Mouse (Mus musculus): ENCODE results near the gene Cdkn1b. TPM values are rescaled to one million over a fixed set of nuclear protein-coding genes. Genes with fewer than 3 reads are reported as not detected.

Cdkn1b gene
- total and polyA plus RNA-seq, 3 experiments: 15.0 to 42.0 (median 35.9) TPM

DNA sequence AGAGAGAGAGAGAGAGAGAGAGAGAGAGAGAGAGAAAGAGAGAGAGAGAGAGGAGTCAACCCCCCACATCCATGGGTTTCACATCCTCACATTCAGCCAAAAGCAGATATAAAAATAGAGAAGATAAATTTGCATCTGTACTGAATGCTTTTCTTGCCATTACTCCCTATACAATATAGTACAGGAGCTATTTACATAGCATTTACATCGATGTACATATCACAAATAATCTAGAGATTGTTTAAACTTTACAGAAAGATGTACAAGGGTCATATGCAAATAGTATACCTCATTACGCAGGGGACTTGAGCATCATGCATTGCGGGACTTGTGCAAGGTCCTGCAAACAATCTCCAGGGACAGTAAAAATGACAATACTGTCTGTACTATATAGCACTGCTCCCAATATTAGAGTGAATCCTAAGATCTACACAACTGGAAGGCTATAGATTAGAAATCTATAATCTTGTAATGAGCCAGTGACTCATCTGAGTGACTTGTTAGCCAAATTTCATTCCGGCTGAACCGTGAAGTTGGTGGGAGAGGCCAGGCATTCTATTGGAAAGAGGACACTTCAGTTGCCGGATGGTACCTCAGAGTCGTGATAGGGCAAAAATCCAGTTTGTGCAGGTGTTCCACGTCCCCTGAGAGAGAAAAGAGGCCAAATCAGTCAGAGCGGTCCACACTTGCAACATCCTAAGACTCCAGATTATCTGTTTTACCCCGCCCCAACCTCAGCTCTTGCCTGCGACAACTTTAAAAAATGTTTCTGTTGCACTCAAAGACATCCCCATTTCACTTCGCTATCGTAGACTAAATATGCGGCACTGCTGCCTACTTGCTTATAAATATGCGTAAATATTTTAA lies 23.4 kb upstream of the Cdkn1b start:
- Histone ChIP-seq H3K27me3 (ENCODE audit: control insufficient read depth, insufficient read depth, low read length) (no peaks in the 10 kb centered on the region), H3K27ac (peak overlapping the region; percentile 99)
- 38% methylated on average over 15 of the region's 15 CpGs for WGBS

DNA sequence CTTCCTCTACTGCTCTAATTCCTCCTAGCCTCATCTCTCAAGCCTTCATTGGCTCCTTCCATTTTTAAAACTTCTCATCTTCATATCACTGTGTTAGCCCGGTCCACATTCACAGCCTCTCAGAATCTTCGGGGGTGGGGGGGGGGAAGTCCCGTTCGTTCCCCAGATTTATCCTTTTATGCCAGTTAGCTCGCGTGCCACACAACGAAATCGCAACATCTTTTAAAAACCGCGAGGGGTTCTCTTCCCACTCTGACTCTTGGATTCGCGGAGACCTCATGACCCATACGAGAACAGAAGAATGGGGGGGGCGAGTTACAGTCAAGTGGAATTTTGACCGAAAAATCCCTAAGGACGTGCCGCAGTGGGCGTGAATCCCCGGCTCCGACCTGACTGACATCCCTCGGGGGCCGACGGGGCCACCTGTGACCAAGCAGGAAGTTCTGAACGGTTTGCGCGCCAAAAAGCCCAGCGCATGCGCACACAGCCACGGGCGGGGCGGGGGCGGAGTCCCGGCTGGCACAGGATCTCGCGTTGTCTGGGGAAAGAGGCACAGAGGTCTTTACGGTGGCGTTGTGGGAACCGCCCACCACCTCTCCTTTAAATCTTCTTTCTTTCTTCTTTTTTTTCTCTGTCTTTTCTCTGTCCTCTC lies 22.6 kb upstream of the Cdkn1b start:
- TF ChIP-seq EP300 (IDR thresholded peaks at IDR 0.05; ENCODE audit: insufficient read depth, low read depth, low read length) (0 out of 2 replicates have a peak, but pooled peaks have one; percentile 40), CTCF (IDR thresholded peaks at IDR 0.05) (no peak), POLR2A (IDR thresholded peaks at IDR 0.05; ENCODE audit: insufficient read depth, low read depth, low read length) (peak; percentile 97)
- WGBS: under 1% methylated on average over 38 of the region's 38 CpGs
- peak; percentile 97 to 99 for DNase-seq

More for the DNA sequence above, 23.4 kb upstream of the Cdkn1b start:
- no peaks in the 10 kb centered on the region for H3K36me3 ChIP-seq (ENCODE audit: control insufficient read depth, insufficient read depth, low read length)
- no peaks in the 10 kb centered on the region for H3K4me1 ChIP-seq (ENCODE audit: control insufficient read depth, insufficient read depth, low read length)
- peak overlapping the region; percentile 69; the same call in 1 of the 2 replicates for H3K9ac ChIP-seq (ENCODE audit: low read depth, low read length)
- intact Hi-C loops (cut with DNase I): loop anchor here (1.0 kb wide), 1 partner anchor 62 kb away; no protein-coding TSS in a partner anchor
- TF ChIP-seq EP300 (IDR thresholded peaks at IDR 0.05; ENCODE audit: insufficient read depth, low read depth, low read length) (no peak), POLR2A (IDR thresholded peaks at IDR 0.05; ENCODE audit: insufficient read depth, low read depth, low read length) (no peak), CTCF (IDR thresholded peaks at IDR 0.05) (no peak)
- peak overlapping the region; percentile 77; the same call in 1 of the 2 replicates for H3K4me3 ChIP-seq
- no peaks in the 10 kb centered on the region for H3K79me2 ChIP-seq (replicated peaks; ENCODE audit: control insufficient read depth, insufficient read depth, low read length)
- no peak for DNase-seq

DNA sequence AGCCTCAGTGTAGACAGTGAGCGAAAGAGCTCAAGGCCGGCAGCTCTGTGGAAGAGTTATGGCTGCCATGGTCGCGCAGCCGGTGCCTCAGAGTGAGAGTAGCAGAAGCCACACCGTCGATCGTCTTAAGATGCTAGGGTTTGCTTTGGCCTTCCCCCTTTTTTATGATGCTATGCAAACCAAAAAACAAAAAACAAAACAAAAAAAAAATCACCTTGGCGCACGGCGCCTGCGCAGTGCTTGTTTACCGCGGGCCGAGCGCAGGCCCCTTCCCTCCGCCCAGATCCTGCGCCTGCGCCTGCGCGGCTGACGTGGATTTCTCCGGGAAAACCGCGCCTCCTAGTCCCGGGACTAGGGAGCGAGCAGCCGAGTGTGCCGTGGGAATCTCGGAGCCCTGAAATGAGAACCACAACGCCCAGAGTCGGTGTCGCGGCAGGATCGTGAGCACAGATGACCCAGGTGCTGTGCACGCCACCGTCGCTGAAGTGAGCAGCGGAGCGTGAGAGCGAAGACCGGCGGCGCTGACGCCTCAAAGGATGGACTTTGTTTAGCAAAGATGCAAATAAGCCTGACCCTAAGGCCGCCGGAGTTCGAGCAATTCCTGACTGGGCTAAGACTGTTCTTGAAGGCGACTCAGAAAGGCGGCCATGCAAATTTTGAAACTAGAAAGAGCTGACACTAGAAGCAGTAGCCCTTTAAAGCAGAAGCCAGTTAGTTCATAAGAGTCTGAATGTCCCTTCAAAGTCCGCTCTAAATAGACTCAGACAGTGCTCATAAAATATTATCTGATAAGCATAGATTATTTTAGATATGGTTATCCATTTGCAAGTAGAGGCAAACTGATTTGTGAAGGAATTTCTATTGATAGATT lies 21.9 kb upstream of the Cdkn1b start, which contains the start of gene Gpr19:
Gpr19 (minus strand) TSS at position 484 of the 871 bp plus-strand sequence.
- intact Hi-C loops (cut with DNase I): loop anchor here (1.0 to 2.0 kb wide), 3 partner anchors 18 to 68 kb away; partner anchors contain the start of gene Crebl2
- under 1% methylated on average over 51 of the region's 51 CpGs for WGBS
- Histone ChIP-seq H3K9ac (ENCODE audit: low read depth, low read length) (peak within 1 kb of the TSS; percentile 85), H3K4me3 (peak within 1 kb of the TSS; percentile 77), H3K27me3 (ENCODE audit: control insufficient read depth, insufficient read depth, low read length) (no peaks in the 10 kb centered on the region), H3K79me2 (replicated peaks; ENCODE audit: control insufficient read depth, insufficient read depth, low read length) (no peaks in the 10 kb centered on the region), H3K36me3 (ENCODE audit: control insufficient read depth, insufficient read depth, low read length) (no peaks in the 10 kb centered on the region), H3K27ac (peak within 1 kb of the TSS; percentile 99), H3K4me1 (ENCODE audit: control insufficient read depth, insufficient read depth, low read length) (no peaks in the 10 kb centered on the region)
- TF ChIP-seq EP300 (IDR thresholded peaks at IDR 0.05; ENCODE audit: insufficient read depth, low read depth, low read length) (peak; percentile 64; the same call in 1 of the 2 replicates), CTCF (IDR thresholded peaks at IDR 0.05) (peak; percentile 33; the same call in 1 of the 2 replicates), POLR2A (IDR thresholded peaks at IDR 0.05; ENCODE audit: insufficient read depth, low read depth, low read length) (peak; percentile 99)
- peak; percentile 94 to 95 for DNase-seq

More for the DNA sequence above, 22.6 kb upstream of the Cdkn1b start:
- Histone ChIP-seq H3K9ac (ENCODE audit: low read depth, low read length) (peak overlapping the region; percentile 84), H3K4me1 (ENCODE audit: control insufficient read depth, insufficient read depth, low read length) (no peaks in the 10 kb centered on the region), H3K27me3 (ENCODE audit: control insufficient read depth, insufficient read depth, low read length) (no peaks in the 10 kb centered on the region), H3K27ac (peak overlapping the region; percentile 99), H3K79me2 (replicated peaks; ENCODE audit: control insufficient read depth, insufficient read depth, low read length) (no peaks in the 10 kb centered on the region), H3K4me3 (peak overlapping the region; percentile 77), H3K36me3 (ENCODE audit: control insufficient read depth, insufficient read depth, low read length) (no peaks in the 10 kb centered on the region)
- intact Hi-C loops (cut with DNase I): loop anchor here (1.0 to 2.0 kb wide), 3 partner anchors 19 to 67 kb away; partner anchors contain the start of gene Crebl2

- DNase-seq: no peak
- no peak for TF ChIP-seq CTCF (IDR thresholded peaks at IDR 0.05)
- no peak for TF ChIP-seq POLR2A (IDR thresholded peaks at IDR 0.05; ENCODE audit: insufficient read depth, low read depth, low read length)
- no peak for TF ChIP-seq EP300 (IDR thresholded peaks at IDR 0.05; ENCODE audit: insufficient read depth, low read depth, low read length)
- Histone ChIP-seq H3K9ac (ENCODE audit: low read depth, low read length) (no peak overlapping the region), H3K79me2 (replicated peaks; ENCODE audit: control insufficient read depth, insufficient read depth, low read length) (no peaks in the 10 kb centered on the region), H3K27me3 (ENCODE audit: control insufficient read depth, insufficient read depth, low read length) (no peaks in the 10 kb centered on the region), H3K4me3 (no peak overlapping the region), H3K27ac (no peak overlapping the region), H3K4me1 (ENCODE audit: control insufficient read depth, insufficient read depth, low read length) (no peaks in the 10 kb centered on the region), H3K36me3 (ENCODE audit: control insufficient read depth, insufficient read depth, low read length) (no peaks in the 10 kb centered on the region)
- 73% methylated on average over 4 of the region's 4 CpGs for WGBS
- intact Hi-C loops (cut with DNase I): no loop called here
Measured at GRCm38 (mm10) chr6:134903368-134903767, 16.8 kb upstream of the Cdkn1b start.

Measured in heart, adult 2 months (tissue).